Mouse (Mus musculus): ENCODE results near the gene Noc2l. TPM values are rescaled to one million over a fixed set of nuclear protein-coding genes. Genes with fewer than 3 reads are reported as not detected.
A peak's percentile ranks its signal among the peaks of the same experiment; 100 is the strongest.

Noc2l gene
- polyA plus RNA-seq, 1 experiment = 29.6 TPM

GRCm38 (mm10) chr4:156234701-156235213 is 1.1 kb upstream of the Noc2l start, which contains the start of gene Plekhn1:
Gene Plekhn1 (minus strand): TSS chr4:156234857.
- TF ChIP-seq GATA1 (IDR thresholded peaks at IDR 0.05; ENCODE audit: borderline replicate concordance, low read length) = no peak
- TF ChIP-seq FLI1 (IDR thresholded peaks at IDR 0.05; ENCODE audit: low read length) = no peak
- Histone ChIP-seq H3K9me3 (no peaks in the 10 kb centered on the region), H3K27me3 (replicated peaks) (peaks cover 7% of the 10 kb centered on the region), H3K4me3 (replicated peaks) (peak within 1 kb of the TSS; percentile 96), H3K4me1 (peaks cover 40% of the 10 kb centered on the region), H3K36me3 (replicated peaks; ENCODE audit: low read length) (peaks cover 61% of the 10 kb centered on the region)

GRCm38 (mm10) chr4:156235360-156235770 is 445 bp upstream of the Noc2l start:
- TF ChIP-seq GATA1 (IDR thresholded peaks at IDR 0.05; ENCODE audit: borderline replicate concordance, low read length) (no peak), FLI1 (IDR thresholded peaks at IDR 0.05; ENCODE audit: low read length) (no peak)
- H3K27me3 ChIP-seq (replicated peaks) = peaks cover 7% of the 10 kb centered on the region
- H3K36me3 ChIP-seq (replicated peaks; ENCODE audit: low read length) = peaks cover 61% of the 10 kb centered on the region

GRCm38 (mm10) chr4:156236651-156237447 is 1.0 kb downstream of the Noc2l start:
- no peaks in the 10 kb centered on the region for H3K9me3 ChIP-seq
- TF ChIP-seq GATA1 (IDR thresholded peaks at IDR 0.05; ENCODE audit: borderline replicate concordance, low read length) (no peak), FLI1 (IDR thresholded peaks at IDR 0.05; ENCODE audit: low read length) (no peak)
- H3K4me1 ChIP-seq = peaks cover 37% of the 10 kb centered on the region
- peaks cover 61% of the 10 kb centered on the region for H3K36me3 ChIP-seq (replicated peaks; ENCODE audit: low read length)
- H3K4me3 ChIP-seq (replicated peaks) = peak overlapping the region; percentile 92
- H3K27me3 ChIP-seq (replicated peaks) = peaks cover 7% of the 10 kb centered on the region

More at GRCm38 (mm10) chr4:156235360-156235770, 445 bp upstream of the Noc2l start:
- no peaks in the 10 kb centered on the region for H3K9me3 ChIP-seq
- H3K4me1 ChIP-seq = peaks cover 37% of the 10 kb centered on the region
- peak overlapping the region; percentile 95 for H3K4me3 ChIP-seq (replicated peaks)

GRCm38 (mm10) chr4:156249567-156249966 is 13.8 kb downstream of the Noc2l start:
- Histone ChIP-seq H3K4me1 (peaks cover 22% of the 10 kb centered on the region), H3K36me3 (replicated peaks; ENCODE audit: low read length) (peaks cover 64% of the 10 kb centered on the region), H3K4me3 (replicated peaks) (no peak overlapping the region), H3K9me3 (no peaks in the 10 kb centered on the region), H3K27me3 (replicated peaks) (peaks cover 8% of the 10 kb centered on the region)
- TF ChIP-seq GATA1 (IDR thresholded peaks at IDR 0.05; ENCODE audit: borderline replicate concordance, low read length) (no peak), FLI1 (IDR thresholded peaks at IDR 0.05; ENCODE audit: low read length) (no peak)

GRCm38 (mm10) chr4:156251081-156251480 is 15.3 kb downstream of the Noc2l start:
- TF ChIP-seq GATA1 (IDR thresholded peaks at IDR 0.05; ENCODE audit: borderline replicate concordance, low read length) (no peak), FLI1 (IDR thresholded peaks at IDR 0.05; ENCODE audit: low read length) (no peak)

GRCm38 (mm10) chr4:156252140-156252539 is 16.3 kb downstream of the Noc2l start:
- no peaks in the 10 kb centered on the region for H3K9me3 ChIP-seq
- peaks cover 20% of the 10 kb centered on the region for H3K27me3 ChIP-seq (replicated peaks)
- peaks cover 33% of the 10 kb centered on the region for H3K4me1 ChIP-seq
- TF ChIP-seq FLI1 (IDR thresholded peaks at IDR 0.05; ENCODE audit: low read length) = no peak
- no peak for TF ChIP-seq GATA1 (IDR thresholded peaks at IDR 0.05; ENCODE audit: borderline replicate concordance, low read length)
- H3K4me3 ChIP-seq (replicated peaks) = no peak overlapping the region
- peaks cover 40% of the 10 kb centered on the region for H3K36me3 ChIP-seq (replicated peaks; ENCODE audit: low read length)

More at GRCm38 (mm10) chr4:156251081-156251480, 15.3 kb downstream of the Noc2l start:
- Histone ChIP-seq H3K4me1 (peaks cover 33% of the 10 kb centered on the region), H3K27me3 (replicated peaks) (peaks cover 20% of the 10 kb centered on the region), H3K36me3 (replicated peaks; ENCODE audit: low read length) (peaks cover 50% of the 10 kb centered on the region), H3K4me3 (replicated peaks) (no peak overlapping the region), H3K9me3 (no peaks in the 10 kb centered on the region)

GRCm38 (mm10) chr4:156252619-156253018 is 16.8 kb downstream of the Noc2l start:
- Histone ChIP-seq H3K27me3 (replicated peaks) (peaks cover 20% of the 10 kb centered on the region), H3K4me3 (replicated peaks) (no peak overlapping the region), H3K4me1 (peaks cover 33% of the 10 kb centered on the region), H3K36me3 (replicated peaks; ENCODE audit: low read length) (peaks cover 35% of the 10 kb centered on the region), H3K9me3 (no peaks in the 10 kb centered on the region)
- no peak for TF ChIP-seq FLI1 (IDR thresholded peaks at IDR 0.05; ENCODE audit: low read length)

GRCm38 (mm10) chr4:156253043-156253442 is 17.2 kb downstream of the Noc2l start:
- peaks cover 20% of the 10 kb centered on the region for H3K27me3 ChIP-seq (replicated peaks)
- TF ChIP-seq FLI1 (IDR thresholded peaks at IDR 0.05; ENCODE audit: low read length) (no peak), GATA1 (IDR thresholded peaks at IDR 0.05; ENCODE audit: borderline replicate concordance, low read length) (no peak)
- no peaks in the 10 kb centered on the region for H3K9me3 ChIP-seq
- H3K4me1 ChIP-seq = peaks cover 33% of the 10 kb centered on the region
- H3K36me3 ChIP-seq (replicated peaks; ENCODE audit: low read length) = peaks cover 31% of the 10 kb centered on the region
- H3K4me3 ChIP-seq (replicated peaks) = no peak overlapping the region

GRCm38 (mm10) chr4:156254361-156255077 is 18.7 kb downstream of the Noc2l start:
- peaks cover 20% of the 10 kb centered on the region for H3K27me3 ChIP-seq (replicated peaks)

More at GRCm38 (mm10) chr4:156254361-156255077, 18.7 kb downstream of the Noc2l start:
- peak overlapping the region; percentile 86 for H3K4me3 ChIP-seq (replicated peaks)
- H3K36me3 ChIP-seq (replicated peaks; ENCODE audit: low read length) = peaks cover 16% of the 10 kb centered on the region
- peaks cover 33% of the 10 kb centered on the region for H3K4me1 ChIP-seq
- H3K9me3 ChIP-seq = no peaks in the 10 kb centered on the region
- TF ChIP-seq GATA1 (IDR thresholded peaks at IDR 0.05; ENCODE audit: borderline replicate concordance, low read length) (no peak), FLI1 (IDR thresholded peaks at IDR 0.05; ENCODE audit: low read length) (no peak)
